Mouse (Mus musculus) limb, embryonic 14.5 days (tissue): ENCODE results near the gene Scd3. TPM values are rescaled to one million over a fixed set of nuclear protein-coding genes. Genes with fewer than 3 reads are reported as not detected.

Source experiments
- ATAC-seq: fragments of 200-750 bp; cut with Nextera tagmentation; 2 replicates; pipeline ENCODE4 v1.8.0; 2017; ENCODE audit warnings: low read depth, moderate number of reproducible peaks, moderate TSS enrichment; ENCODE audit not compliant: low FRiP score
- DNase-seq: peaks from one replicate; pipeline ENCODE4 v3.0.0-alpha.2; 2015; ENCODE audit warnings: low spot score
- H3K27ac ChIP-seq: fragments of 300-500 bp; sonication (generic); replicated peaks from 2 replicates; pipeline ENCODE4 v1.5.1; 2014; ENCODE audit warnings: low read depth, mild to moderate bottlenecking, low read length, moderate library complexity, mixed read lengths
- H3K27me3 ChIP-seq: fragments of 300-500 bp; sonication (generic); 2 replicates; pipeline ENCODE4 v1.6.1; 2014; ENCODE audit warnings: low read length, mixed read lengths; ENCODE audit not compliant: control insufficient read depth, insufficient read depth
- H3K36me3 ChIP-seq: fragments of 300-500 bp; sonication (generic); 2 replicates; pipeline ENCODE4 v1.6.1; 2014; ENCODE audit warnings: mild to moderate bottlenecking, low read length, moderate library complexity, mixed read lengths; ENCODE audit not compliant: control insufficient read depth, insufficient read depth
- H3K4me1 ChIP-seq: fragments of 300-500 bp; sonication (generic); 2 replicates; pipeline ENCODE4 v1.6.1; 2014; ENCODE audit warnings: antibody characterized with exemption, low read length, mixed read lengths; ENCODE audit not compliant: control insufficient read depth, insufficient read depth
- H3K4me2 ChIP-seq: fragments of 300-500 bp; sonication (generic); replicated peaks from 2 replicates; pipeline ENCODE4 v1.6.1; 2014; ENCODE audit warnings: low read depth, mild to moderate bottlenecking, low read length, moderate library complexity; ENCODE audit not compliant: severe bottlenecking
- H3K4me3 ChIP-seq: fragments of 300-500 bp; sonication (generic); replicated peaks from 2 replicates; pipeline ENCODE4 v1.5.1; 2014; ENCODE audit warnings: low read length
- H3K9ac ChIP-seq: fragments of 300-500 bp; sonication (generic); 2 replicates; pipeline ENCODE4 v1.6.1; 2014; ENCODE audit warnings: mild to moderate bottlenecking, low read depth, low read length, moderate library complexity; ENCODE audit not compliant: severe bottlenecking
- H3K9me3 ChIP-seq: fragments of 300-500 bp; sonication (generic); 2 replicates; pipeline ENCODE4 v1.6.1; 2016; ENCODE audit warnings: low read length; ENCODE audit not compliant: control insufficient read depth
- POLR2A ChIP-seq: fragments of 200-500 bp; IDR thresholded peaks from 2 replicates; pipeline ENCODE4 v1.8.0; 2012; ENCODE audit warnings: inconsistent platforms, mild to moderate bottlenecking, moderate library complexity, borderline replicate concordance; ENCODE audit not compliant: insufficient read depth, insufficient read length; ENCODE audit errors: extremely low read depth
- WGBS: fragments of 180-500 bp; shearing (Covaris S2); extraction: QIAGEN DNeasy Blood & Tissue Kit; methylation state at CpG from one replicate; pipeline ENCODE4 v1.1.7; 2014; 5-methylcytosine and 5-hydroxymethylcytosine counted together
- polyA plus RNA-seq, 2 experiments: library from polyadenylated mRNA; depleted of rRNA in 1 of 2; stranded (reverse) in 1 of 2; unstranded in 1 of 2; fragments of >200 nt; fragmentation: Nextera tagmentation in 1 of 2; extraction: Ambion mirVana in 1 of 2; gene quantifications; 2 replicates each; pipeline versions ENCODE4 v1.2.1 to v1.2.3; 2012 to 2014

The Scd3 gene
- polyA plus RNA-seq, 2 experiments = 0.21 TPM; not detected in 1

- no peak overlapping the region for H3K4me3 ChIP-seq
- no peaks in the 10 kb centered on the region for H3K4me1 ChIP-seq
- H3K27me3 ChIP-seq = no peaks in the 10 kb centered on the region
- no peak for TF ChIP-seq POLR2A
- DNase-seq (no peak), ATAC-seq (no peak)
- no peak overlapping the region for H3K9ac ChIP-seq
- H3K9me3 ChIP-seq = no peaks in the 10 kb centered on the region
- H3K36me3 ChIP-seq = no peaks in the 10 kb centered on the region
- H3K27ac ChIP-seq = no peak overlapping the region
- 76% methylated on average over 13 of the region's 13 CpGs for WGBS
- no peak overlapping the region for H3K4me2 ChIP-seq
Observed at GRCm38 (mm10) chr19:44257377-44257966, 54.4 kb downstream of the Scd3 start.

GRCm38 (mm10) chr19:44259484-44259883 lies 56.4 kb downstream of the Scd3 start:
- no peak overlapping the region for H3K4me3 ChIP-seq
- DNase-seq (no peak), ATAC-seq (no peak)
- no peak overlapping the region for H3K9ac ChIP-seq
- no peaks in the 10 kb centered on the region for H3K36me3 ChIP-seq
- no peak for TF ChIP-seq POLR2A
- H3K4me2 ChIP-seq = no peak overlapping the region
- H3K27ac ChIP-seq = no peak overlapping the region
- H3K4me1 ChIP-seq = no peaks in the 10 kb centered on the region
- 75% methylated on average over 4 of the region's 4 CpGs for WGBS
- H3K9me3 ChIP-seq = no peaks in the 10 kb centered on the region
- H3K27me3 ChIP-seq = no peaks in the 10 kb centered on the region

- H3K27me3 ChIP-seq = no peaks in the 10 kb centered on the region
- H3K4me3 ChIP-seq = no peak overlapping the region
- H3K4me2 ChIP-seq = no peak overlapping the region
- no peak for ATAC-seq
- no peak overlapping the region for H3K27ac ChIP-seq
- H3K9ac ChIP-seq = no peak overlapping the region
- WGBS = 83% methylated on average over 5 of the region's 5 CpGs
- no peak for DNase-seq
- no peak for TF ChIP-seq POLR2A
- H3K36me3 ChIP-seq = no peaks in the 10 kb centered on the region
- no peaks in the 10 kb centered on the region for H3K9me3 ChIP-seq
- H3K4me1 ChIP-seq = no peaks in the 10 kb centered on the region
Observed at GRCm38 (mm10) chr19:44260487-44260886, 57.4 kb downstream of the Scd3 start.

DNA sequence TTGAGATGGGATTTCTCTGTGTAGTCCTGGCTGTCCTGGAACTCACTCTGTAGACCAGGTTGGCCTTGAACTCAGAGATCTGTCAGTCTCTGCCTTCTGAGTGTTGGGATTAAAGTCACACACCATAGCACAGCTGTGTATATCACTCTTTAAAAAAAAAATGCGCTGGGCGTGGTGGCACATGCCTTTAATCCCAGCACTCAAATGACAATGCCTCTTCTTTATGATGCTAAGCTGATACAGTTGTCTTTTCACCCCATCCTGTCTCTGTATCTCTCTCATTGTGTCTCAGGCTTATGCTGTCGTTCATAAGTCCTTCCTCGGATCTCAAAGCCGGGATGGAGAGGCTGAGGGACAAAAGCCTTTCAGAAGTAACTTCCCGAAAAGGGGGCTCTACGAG lies 58.7 kb downstream of the Scd3 start:
- no peaks in the 10 kb centered on the region for H3K27me3 ChIP-seq
- DNase-seq (no peak), ATAC-seq (no peak)
- no peaks in the 10 kb centered on the region for H3K36me3 ChIP-seq
- no peak overlapping the region for H3K4me3 ChIP-seq
- no peaks in the 10 kb centered on the region for H3K9me3 ChIP-seq
- H3K27ac ChIP-seq = no peak overlapping the region
- no peak for TF ChIP-seq POLR2A
- peaks cover 3% of the 10 kb centered on the region; the same call in 1 of the 2 replicates for H3K4me1 ChIP-seq
- no peak overlapping the region for H3K9ac ChIP-seq
- H3K4me2 ChIP-seq = no peak overlapping the region
- 83% methylated on average over 7 of the region's 7 CpGs for WGBS

- Histone ChIP-seq H3K4me3 (no peak overlapping the region), H3K4me2 (no peak overlapping the region), H3K4me1 (peaks cover 8% of the 10 kb centered on the region; the same call in 1 of the 2 replicates), H3K9me3 (no peaks in the 10 kb centered on the region), H3K27ac (no peak overlapping the region), H3K9ac (no peak overlapping the region), H3K27me3 (no peaks in the 10 kb centered on the region), H3K36me3 (no peaks in the 10 kb centered on the region)
- ATAC-seq (no peak), DNase-seq (no peak)
- WGBS = 40% methylated on average over 3 of the region's 3 CpGs
- no peak for TF ChIP-seq POLR2A
Observed at GRCm38 (mm10) chr19:44263581-44263980, 60.5 kb downstream of the Scd3 start.
